Mouse (Mus musculus) cerebellum, adult 11 months (tissue): ENCODE measurements around the gene Dpp9.
A peak's percentile ranks its signal among the peaks of the same experiment; 100 is the strongest.

ENCODE experiments used
- DNase-seq: peaks from one replicate; pipeline ENCODE4 v3.0.0; 2022

Dpp9 gene

GRCm38 (mm10) chr17:56175416-56175815, 43.3 kb downstream of the Dpp9 start:
- DNase-seq = no peak

GRCm38 (mm10) chr17:56173401-56174046, 45.2 kb downstream of the Dpp9 start:
- no peak for DNase-seq

GRCm38 (mm10) chr17:56171881-56172280, 46.8 kb downstream of the Dpp9 start:
- DNase-seq = no peak

- DNase-seq = no peak
Measured at GRCm38 (mm10) chr17:56171456-56171855, 47.2 kb downstream of the Dpp9 start.

DNA sequence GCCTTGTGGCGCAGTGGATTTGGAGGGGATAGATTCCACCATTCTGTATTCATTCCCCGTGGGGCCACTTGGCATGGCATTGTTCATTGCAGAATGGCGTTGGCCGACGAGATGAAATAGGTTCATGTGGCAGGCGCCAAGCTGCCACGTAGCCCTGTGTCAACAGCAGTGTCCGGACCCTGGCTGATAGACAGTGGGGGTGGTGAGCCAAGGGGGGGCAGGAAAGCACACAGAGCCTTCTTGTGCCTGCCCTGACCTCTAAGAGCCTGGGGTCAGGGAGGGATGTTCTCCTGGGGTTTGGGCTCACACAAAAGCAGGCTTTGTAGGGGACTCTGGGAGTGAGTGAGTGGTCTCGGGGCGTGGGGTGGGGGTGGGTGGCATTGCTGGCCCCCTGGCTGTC, 48.1 kb downstream of the Dpp9 start:
- no peak for DNase-seq

- no peak for DNase-seq
Measured at GRCm38 (mm10) chr17:56169830-56170229, 48.9 kb downstream of the Dpp9 start.

- DNase-seq = no peak
Measured at GRCm38 (mm10) chr17:56165671-56166070, 53.0 kb downstream of the Dpp9 start.

- no peak for DNase-seq
Measured at GRCm38 (mm10) chr17:56164510-56164909, 54.2 kb downstream of the Dpp9 start.

DNA sequence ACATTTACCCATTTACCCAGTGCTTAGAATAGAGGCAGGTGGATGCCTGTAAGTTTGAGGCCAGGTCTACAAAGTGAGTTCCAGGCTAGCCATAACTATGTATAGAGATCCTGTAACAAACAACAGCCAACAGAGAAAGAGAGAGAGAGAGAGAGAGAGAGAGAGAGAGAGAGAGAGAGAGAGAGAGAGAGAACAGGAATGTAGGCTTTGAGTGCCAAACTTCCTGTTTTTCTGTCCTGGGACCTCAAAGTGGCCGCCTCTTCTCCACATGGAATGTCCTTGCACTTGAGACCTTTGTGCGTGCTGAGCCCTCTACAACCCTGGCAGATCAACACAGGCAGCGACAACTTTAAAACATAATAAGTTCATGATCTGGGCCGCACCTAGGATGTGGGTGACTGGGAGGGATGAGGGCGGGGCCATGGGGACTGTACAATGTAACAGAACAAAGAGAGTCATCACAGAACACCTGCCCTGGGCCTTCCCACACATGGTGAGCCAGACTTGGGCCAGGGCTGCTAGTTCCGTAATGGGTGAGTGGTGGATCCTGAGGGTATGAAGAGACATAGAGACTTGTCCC, 55.1 kb downstream of the Dpp9 start:
- no peak for DNase-seq

- peak; percentile 92 for DNase-seq
Measured at GRCm38 (mm10) chr17:56162231-56162774, 56.4 kb downstream of the Dpp9 start, which contains the start of gene Tnfaip8l1. Tnfaip8l1 (plus strand) TSS chr17:56162477.

GRCm38 (mm10) chr17:56159729-56160128, 59.0 kb downstream of the Dpp9 start:
- DNase-seq = peak; percentile 52

- no peak for DNase-seq
Measured at GRCm38 (mm10) chr17:56153643-56154042, 65.1 kb downstream of the Dpp9 start.

DNA sequence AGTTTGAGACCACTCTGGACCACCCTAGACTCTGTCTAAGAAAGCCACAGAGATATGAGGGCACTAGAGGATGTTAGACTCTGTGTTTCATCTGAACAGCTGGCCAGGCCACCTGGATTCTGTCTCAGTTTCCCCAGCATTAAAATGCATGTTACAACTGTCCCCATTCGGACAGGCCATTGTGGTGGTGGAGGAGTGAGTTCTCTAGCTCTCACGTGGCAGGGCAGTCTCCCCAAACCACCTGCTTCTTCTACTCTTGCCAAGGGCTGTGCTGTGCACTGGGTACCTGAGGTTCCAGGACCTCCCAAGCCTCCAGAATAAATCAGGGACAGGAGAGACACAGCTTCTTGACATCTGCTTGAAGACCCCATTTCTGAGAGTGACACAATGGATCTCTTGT, 68.8 kb downstream of the Dpp9 start:
- no peak for DNase-seq

GRCm38 (mm10) chr17:56148790-56149618, 69.7 kb downstream of the Dpp9 start:
- no peak for DNase-seq

DNA sequence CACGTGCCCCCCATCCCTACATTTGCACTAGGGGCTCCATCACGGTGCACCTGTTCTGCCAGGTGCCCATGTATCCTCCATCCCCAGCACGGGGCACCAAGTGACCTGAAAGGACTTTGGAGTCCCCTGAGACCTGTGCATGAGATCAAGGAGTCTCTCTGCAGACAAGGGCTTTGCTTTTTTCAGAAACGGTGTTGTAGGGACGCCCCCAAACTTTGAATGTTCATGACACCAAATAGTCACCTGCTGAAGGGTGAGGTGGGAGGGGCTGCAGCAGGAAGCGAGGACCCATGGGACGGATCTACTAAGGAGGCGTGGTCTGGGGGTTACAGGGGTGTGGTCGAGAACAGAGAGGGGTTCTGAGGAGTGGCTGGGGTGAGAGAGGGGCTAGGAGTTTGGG, 70.4 kb downstream of the Dpp9 start:
- DNase-seq = no peak

GRCm38 (mm10) chr17:56147420-56147819, 71.3 kb downstream of the Dpp9 start:
- no peak for DNase-seq

- DNase-seq = no peak
Measured at GRCm38 (mm10) chr17:56146131-56146530, 72.6 kb downstream of the Dpp9 start.

GRCm38 (mm10) chr17:56144546-56144945, 74.2 kb downstream of the Dpp9 start:
- no peak for DNase-seq

GRCm38 (mm10) chr17:56141702-56142605, 76.8 kb downstream of the Dpp9 start:
- peak; percentile 58 for DNase-seq

GRCm38 (mm10) chr17:56139858-56140595, 78.7 kb downstream of the Dpp9 start, which contains the start of gene Sema6b:
Sema6b (minus strand) TSS chr17:56140343.
- peak; percentile 77 for DNase-seq

GRCm38 (mm10) chr17:56139355-56139754, 79.3 kb downstream of the Dpp9 start:
- DNase-seq = peak; percentile 50
